Mouse (Mus musculus): ENCODE data around the gene Rapsn. TPM values are rescaled to one million over a fixed set of nuclear protein-coding genes. Genes with fewer than 3 reads are reported as not detected.
"Not testable (repeated sequence)": the region's sequence is repeated elsewhere in the genome, so short reads cannot be mapped to it uniquely, and the experiment has no call there.

Rapsn gene
- under 1 TPM; 0.24 to 0.49 TPM for total RNA-seq (2021)

GRCm38 (mm10) chr2:91035385-91035784 is at the start of gene Rapsn:
TSS of gene Rapsn (plus strand) at chr2:91035620.
- intact Hi-C loops (cut with DNase I) = no loop called here
- peak in 1 of 2 experiments; percentile 30 for DNase-seq (ENCODE audit: extremely low spot score in 1 of 2, low spot score in 2 of 2)

DNA sequence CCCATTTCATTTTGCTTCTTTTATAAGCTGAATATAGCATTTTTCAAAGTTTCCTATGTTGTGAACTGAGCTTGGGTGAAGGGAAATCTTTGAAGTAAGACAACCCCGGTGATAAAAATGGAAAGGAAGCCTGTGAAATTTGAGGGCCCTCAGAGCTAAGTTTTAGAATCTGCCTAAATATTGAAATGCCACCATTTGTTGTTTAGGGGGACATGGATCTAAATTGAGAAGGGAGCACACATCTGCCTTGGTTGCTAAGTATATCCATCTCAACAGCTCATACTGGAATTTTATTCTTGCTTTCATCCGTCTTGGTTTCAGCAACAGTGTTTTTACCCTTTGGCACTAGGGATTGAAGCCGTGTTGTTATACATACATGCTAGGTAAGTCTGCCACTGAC is 49.4 kb upstream of the Rapsn start:
- intact Hi-C loops (cut with DNase I) = no loop called here
- DNase-seq (ENCODE audit: extremely low spot score in 1 of 2, low spot score in 2 of 2) = no peak

GRCm38 (mm10) chr2:91008536-91008935 is 26.9 kb upstream of the Rapsn start:
- intact Hi-C loops (cut with DNase I) = no loop called here
- DNase-seq (ENCODE audit: extremely low spot score in 1 of 2, low spot score in 2 of 2) = no peak

DNA sequence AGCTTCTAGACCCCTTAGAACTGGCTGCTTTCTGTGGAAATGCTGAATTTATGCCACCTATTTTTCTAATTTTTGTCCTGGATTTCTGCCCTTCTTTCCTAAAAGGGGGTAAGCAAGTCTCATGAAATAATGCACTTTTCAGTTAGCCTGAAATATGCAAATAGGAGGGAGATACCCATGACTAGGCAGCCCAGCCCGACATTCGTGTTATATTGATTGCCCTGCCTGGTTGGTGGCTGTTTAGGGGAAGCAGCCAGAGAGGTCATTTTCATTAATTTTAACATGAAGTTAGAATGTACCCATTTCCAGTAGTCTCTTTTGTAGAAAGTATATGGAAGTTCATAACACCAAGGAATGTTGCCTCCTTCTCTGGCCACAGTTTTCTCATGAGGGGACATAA is 21.5 kb upstream of the Rapsn start:
- DNase-seq (ENCODE audit: extremely low spot score in 1 of 2, low spot score in 2 of 2) = no peak
- intact Hi-C loops (cut with DNase I) = no loop called here

DNA sequence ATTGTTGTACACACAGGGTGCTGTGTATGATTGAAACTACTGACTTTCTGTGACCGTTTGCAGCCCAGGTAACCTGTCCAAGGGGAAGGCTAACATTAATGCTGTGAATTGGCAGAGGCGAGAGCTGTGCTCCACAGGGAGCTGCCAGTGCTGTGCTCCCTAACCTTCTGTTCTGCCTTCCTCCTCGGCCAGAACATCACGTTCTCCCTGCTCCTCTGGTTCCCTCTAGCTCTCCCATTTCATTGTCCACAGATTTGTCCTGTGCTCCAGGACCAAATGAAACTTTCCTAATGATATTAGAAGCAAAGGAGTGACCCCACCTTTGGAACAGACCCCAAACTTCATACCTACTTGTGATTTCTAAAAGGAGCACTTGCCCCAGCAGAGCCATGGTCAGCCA is 20.0 kb upstream of the Rapsn start:
- intact Hi-C loops (cut with DNase I) = no loop called here

GRCm38 (mm10) chr2:91018061-91018788 is 17.2 kb upstream of the Rapsn start:
- DNase-seq (ENCODE audit: extremely low spot score in 1 of 2, low spot score in 2 of 2) = peak in 1 of 2 experiments; percentile 67
- intact Hi-C loops (cut with DNase I) = no loop called here

More for the DNA sequence above, 20.0 kb upstream of the Rapsn start:
- no peak for DNase-seq (ENCODE audit: extremely low spot score in 1 of 2, low spot score in 2 of 2)

DNA sequence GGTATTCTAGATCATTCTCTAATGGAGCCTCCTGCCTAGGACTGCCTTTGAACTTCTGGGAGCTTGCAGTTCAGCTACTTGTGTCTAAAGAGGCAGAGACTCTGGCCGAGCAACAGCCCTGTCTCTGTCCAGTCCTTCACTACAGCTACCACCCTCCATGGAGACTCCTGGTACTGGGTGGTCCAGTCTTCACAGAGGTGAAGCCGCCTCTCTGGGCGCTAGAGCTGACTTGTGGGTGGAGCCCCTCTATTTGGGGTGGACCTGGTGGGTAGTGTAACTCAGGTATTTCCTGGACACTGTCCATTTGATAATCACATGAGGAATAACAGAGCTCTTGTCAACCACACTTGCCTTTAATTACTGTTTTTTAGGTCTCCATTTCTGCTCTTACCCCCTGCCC is 15.5 kb upstream of the Rapsn start:
- intact Hi-C loops (cut with DNase I) = no loop called here
- no peak for DNase-seq (ENCODE audit: extremely low spot score in 1 of 2, low spot score in 2 of 2)

DNA sequence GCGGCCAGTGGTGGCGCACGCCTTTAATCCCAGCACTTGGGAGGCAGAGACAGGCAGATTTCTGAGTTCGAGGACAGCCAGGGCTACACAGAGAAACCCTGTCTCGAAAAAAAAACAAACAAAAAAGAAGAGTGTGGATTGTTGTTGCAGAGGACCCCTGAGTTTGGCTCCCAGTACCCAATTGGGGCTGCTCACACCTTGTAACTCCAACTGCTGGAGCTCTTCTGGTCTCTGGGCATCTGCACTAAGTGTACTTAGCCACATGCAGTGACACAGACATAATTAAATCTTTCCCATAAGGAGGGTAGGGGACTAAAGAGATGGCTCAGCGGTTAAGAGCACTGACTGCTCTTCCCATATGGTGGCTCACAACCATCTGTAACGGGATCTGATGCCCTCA is 13.2 kb upstream of the Rapsn start:
- DNase-seq (ENCODE audit: extremely low spot score in 1 of 2, low spot score in 2 of 2); intact Hi-C loops (cut with DNase I): not testable (repeated sequence)

GRCm38 (mm10) chr2:91023131-91023530 is 12.3 kb upstream of the Rapsn start:
- DNase-seq (ENCODE audit: extremely low spot score in 1 of 2, low spot score in 2 of 2) = no peak
- intact Hi-C loops (cut with DNase I) = no loop called here

GRCm38 (mm10) chr2:91023956-91024355 is 11.5 kb upstream of the Rapsn start:
- intact Hi-C loops (cut with DNase I) = no loop called here
- DNase-seq (ENCODE audit: extremely low spot score in 1 of 2, low spot score in 2 of 2) = no peak

GRCm38 (mm10) chr2:91025081-91025516 is 10.3 kb upstream of the Rapsn start:
- intact Hi-C loops (cut with DNase I) = no loop called here

DNA sequence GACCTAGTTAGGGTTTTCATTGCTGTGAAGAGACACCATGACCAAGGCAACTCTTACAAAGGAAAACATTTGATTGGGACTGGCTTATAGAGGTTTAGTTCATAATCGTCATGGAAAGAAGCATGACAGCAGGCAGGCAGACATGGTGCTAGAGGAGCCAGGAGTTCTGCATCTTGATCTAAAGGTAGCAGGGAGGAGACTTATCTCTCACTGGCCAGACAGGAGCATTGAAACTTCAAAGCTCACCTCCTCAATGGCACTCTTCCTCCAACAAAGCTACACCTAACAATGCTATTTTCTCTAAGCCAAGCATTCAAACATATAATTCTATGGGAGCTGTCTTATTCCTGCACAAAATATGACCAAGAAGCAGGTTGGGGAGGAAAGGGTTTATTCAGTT is 8.9 kb upstream of the Rapsn start:
- no peak for DNase-seq (ENCODE audit: extremely low spot score in 1 of 2, low spot score in 2 of 2)
- intact Hi-C loops (cut with DNase I) = no loop called here

More at GRCm38 (mm10) chr2:91025081-91025516, 10.3 kb upstream of the Rapsn start:
- DNase-seq (ENCODE audit: extremely low spot score in 1 of 2, low spot score in 2 of 2) = peak in 1 of 2 experiments; percentile 70

GRCm38 (mm10) chr2:91027391-91028214 is 7.8 kb upstream of the Rapsn start:
- intact Hi-C loops (cut with DNase I) = no loop called here
- DNase-seq (ENCODE audit: extremely low spot score in 1 of 2, low spot score in 2 of 2) = no peak

- no peak for DNase-seq (ENCODE audit: extremely low spot score in 1 of 2, low spot score in 2 of 2)
- intact Hi-C loops (cut with DNase I) = no loop called here
These were observed 4.2 kb upstream of the Rapsn start for GRCm38 (mm10) chr2:91031216-91031615.

GRCm38 (mm10) chr2:91033000-91033399 is 2.4 kb upstream of the Rapsn start:
- DNase-seq (ENCODE audit: extremely low spot score in 1 of 2, low spot score in 2 of 2) = no peak
- intact Hi-C loops (cut with DNase I) = no loop called here

DNA sequence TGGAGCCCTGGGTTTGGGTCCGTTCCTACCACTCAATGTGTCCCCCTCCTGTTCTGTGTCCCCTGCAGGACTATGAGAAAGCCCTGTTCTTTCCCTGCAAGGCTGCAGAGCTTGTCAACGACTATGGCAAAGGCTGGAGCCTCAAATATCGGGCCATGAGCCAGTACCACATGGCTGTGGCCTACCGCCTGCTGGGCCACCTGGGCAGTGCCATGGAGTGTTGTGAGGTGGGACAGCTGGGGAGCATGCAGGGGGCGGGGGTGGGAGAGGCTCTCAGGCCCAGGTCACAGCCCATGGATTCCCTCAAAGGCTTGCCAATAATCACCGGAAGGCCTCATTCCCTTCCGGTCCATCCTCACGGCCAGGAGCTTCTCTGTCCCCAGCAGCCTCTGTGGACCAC is 6.4 kb downstream of the Rapsn start:
- intact Hi-C loops (cut with DNase I) = no loop called here
- no peak for DNase-seq (ENCODE audit: extremely low spot score in 1 of 2, low spot score in 2 of 2)

GRCm38 (mm10) chr2:91042651-91043398 is 7.4 kb downstream of the Rapsn start:
- DNase-seq (ENCODE audit: extremely low spot score in 1 of 2, low spot score in 2 of 2) = no peak
- intact Hi-C loops (cut with DNase I) = no loop called here

DNA sequence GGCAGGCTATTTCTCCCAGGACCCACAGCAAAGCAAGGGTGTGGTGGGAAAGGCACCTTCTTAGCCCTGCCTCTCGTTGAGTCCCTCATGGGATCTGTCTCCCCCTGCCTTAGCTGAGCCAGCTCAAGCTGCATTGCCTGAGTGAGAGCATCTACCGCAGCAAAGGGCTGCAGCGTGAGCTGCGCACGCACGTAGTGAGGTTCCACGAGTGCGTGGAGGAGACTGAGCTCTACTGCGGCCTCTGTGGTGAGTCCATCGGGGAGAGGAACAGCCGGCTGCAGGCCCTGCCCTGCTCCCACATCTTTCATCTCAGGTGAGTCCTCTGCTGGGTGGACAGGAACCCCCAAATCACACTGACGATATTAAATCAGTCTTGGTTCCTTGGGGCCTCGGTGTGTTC is 9.3 kb downstream of the Rapsn start:
- DNase-seq (ENCODE audit: extremely low spot score in 1 of 2, low spot score in 2 of 2) = no peak
- intact Hi-C loops (cut with DNase I) = no loop called here

DNA sequence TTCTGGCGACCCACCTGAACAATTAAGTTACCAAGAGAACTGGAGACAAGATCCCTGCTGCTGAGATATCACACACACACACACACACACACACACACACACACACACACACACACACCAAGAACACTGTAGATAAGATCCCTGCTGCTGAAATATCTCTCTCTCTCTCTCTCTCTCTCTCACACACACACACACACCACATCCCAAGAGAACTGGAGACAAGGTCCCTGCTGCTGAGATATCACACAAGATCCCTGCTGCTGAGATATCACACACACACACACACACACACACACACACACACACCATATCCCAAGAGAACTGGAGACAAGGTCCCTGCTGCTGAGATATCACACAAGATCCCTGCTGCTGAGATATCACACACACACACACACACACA is 10.4 kb downstream of the Rapsn start:
- DNase-seq (ENCODE audit: extremely low spot score in 1 of 2, low spot score in 2 of 2); intact Hi-C loops (cut with DNase I): not testable (repeated sequence)

All from left cerebral cortex, postnatal 10 days (tissue).